Mouse (Mus musculus): ENCODE data around the gene Nudt8. TPM values are rescaled to one million over a fixed set of nuclear protein-coding genes. Genes with fewer than 3 reads are reported as not detected.
A peak's percentile ranks its signal among the peaks of the same experiment; 100 is the strongest.
"Not testable (repeated sequence)": the region's sequence is repeated elsewhere in the genome, so short reads cannot be mapped to it uniquely, and the experiment has no call there.

The Nudt8 gene
- polyA plus RNA-seq, 1 experiment from 2014 or later: 33.6 TPM

DNA sequence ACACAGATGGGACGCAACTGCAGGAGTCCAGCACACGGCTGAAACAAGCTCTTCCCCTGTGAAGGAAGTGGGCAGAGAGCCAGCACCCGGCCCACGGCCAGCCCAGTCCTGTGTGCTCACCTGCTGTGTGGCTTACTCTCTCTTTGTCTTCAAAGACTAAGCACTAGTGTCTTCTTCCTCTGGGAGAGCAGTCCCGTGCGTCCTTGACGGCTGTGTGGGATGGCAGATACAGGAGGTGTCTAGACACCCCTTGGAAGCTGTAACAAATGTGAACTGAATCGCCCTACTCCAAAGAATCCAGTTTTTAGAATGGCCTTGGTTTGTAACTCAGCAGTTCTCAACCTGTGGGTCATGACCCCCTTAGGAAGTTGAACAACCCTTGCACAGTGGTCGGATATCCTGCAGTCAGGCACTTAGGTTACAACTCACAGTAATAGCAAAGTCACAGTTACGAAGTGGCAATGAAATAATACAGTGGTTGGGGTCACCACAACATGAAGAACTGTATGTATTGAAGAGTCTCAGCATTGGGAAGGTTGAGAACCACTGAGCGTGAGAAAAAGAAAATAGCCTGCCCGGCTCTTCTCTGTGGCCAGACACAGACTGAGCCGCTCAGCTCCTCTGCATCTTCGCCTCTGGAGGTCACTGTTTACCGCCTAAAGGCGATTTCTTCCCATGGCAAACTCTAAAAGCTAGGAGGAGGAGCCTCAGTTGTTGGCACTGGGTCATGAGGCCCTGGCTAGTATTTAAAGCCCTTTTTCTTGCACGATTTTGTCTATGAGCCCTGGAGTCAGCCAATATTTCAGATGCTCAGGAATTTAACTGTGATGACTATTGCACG is 18.6 kb downstream of the Nudt8 start:
- 29% methylated on average over 18 of the region's 18 CpGs for WGBS
- ATAC-seq (ENCODE audit: insufficient read depth, low FRiP score, low read depth): peak; percentile 79

GRCm38 (mm10) chr19:4023185-4023584 is 22.8 kb downstream of the Nudt8 start:
- H3K36me3 ChIP-seq: no peaks in the 10 kb centered on the region
- no peaks in the 10 kb centered on the region for H3K27me3 ChIP-seq (replicated peaks)
- H3K9ac ChIP-seq: no peak overlapping the region
- H3K4me2 ChIP-seq: no peak overlapping the region
- peaks cover 9% of the 10 kb centered on the region; the same call in 1 of the 2 replicates for H3K4me1 ChIP-seq
- WGBS: 62% methylated on average over 7 of the region's 7 CpGs
- ATAC-seq (ENCODE audit: insufficient read depth, low FRiP score, low read depth): no peak
- H3K9me3 ChIP-seq: no peaks in the 10 kb centered on the region
- H3K4me3 ChIP-seq (replicated peaks): no peak overlapping the region
- H3K27ac ChIP-seq: no peak overlapping the region

More for the DNA sequence above, 18.6 kb downstream of the Nudt8 start:
- Histone ChIP-seq H3K27ac (0 out of 2 replicates have a peak overlapping the region, but pooled peaks have one; percentile 16), H3K4me1 (peaks cover 9% of the 10 kb centered on the region; the same call in 1 of the 2 replicates), H3K4me2 (peak overlapping the region; percentile 8; the same call in 1 of the 2 replicates), H3K9me3 (no peaks in the 10 kb centered on the region), H3K9ac (no peak overlapping the region), H3K4me3 (replicated peaks) (no peak overlapping the region), H3K36me3 (no peaks in the 10 kb centered on the region), H3K27me3 (replicated peaks) (no peaks in the 10 kb centered on the region)

- no peak for ATAC-seq (ENCODE audit: insufficient read depth, low FRiP score, low read depth)
- Histone ChIP-seq H3K9ac (no peak overlapping the region), H3K4me3 (replicated peaks) (no peak overlapping the region), H3K27me3 (replicated peaks) (no peaks in the 10 kb centered on the region), H3K27ac (no peak overlapping the region), H3K36me3 (no peaks in the 10 kb centered on the region), H3K4me2 (no peak overlapping the region), H3K4me1 (peaks cover 2% of the 10 kb centered on the region; the same call in 1 of the 2 replicates), H3K9me3 (no peaks in the 10 kb centered on the region)
Measured at GRCm38 (mm10) chr19:4027576-4027975, 27.2 kb downstream of the Nudt8 start.

DNA sequence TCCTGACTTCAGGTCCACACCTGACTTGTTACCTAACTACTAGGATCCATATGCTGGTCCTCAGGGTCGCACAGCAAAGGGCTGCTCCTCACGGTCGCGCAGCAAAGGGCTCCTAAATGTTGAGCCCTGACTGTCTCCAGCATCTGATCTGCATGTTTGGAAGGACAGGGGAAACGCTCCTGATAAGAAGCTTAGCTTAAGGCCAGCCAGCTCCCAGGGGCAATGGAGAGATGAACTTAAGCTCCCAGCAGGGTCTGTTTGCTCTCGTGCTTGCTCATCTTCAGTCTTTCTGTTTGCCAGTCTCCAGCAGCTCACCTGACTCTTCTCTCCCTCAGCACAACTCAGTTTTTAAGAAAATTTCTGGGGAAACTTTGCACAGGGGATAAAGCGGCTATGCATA is 32.3 kb downstream of the Nudt8 start:
- H3K4me2 ChIP-seq: no peak overlapping the region
- no peak overlapping the region for H3K4me3 ChIP-seq (replicated peaks)
- no peaks in the 10 kb centered on the region for H3K36me3 ChIP-seq
- ATAC-seq (ENCODE audit: insufficient read depth, low FRiP score, low read depth): no peak
- H3K4me1 ChIP-seq: peaks cover 16% of the 10 kb centered on the region
- no peaks in the 10 kb centered on the region for H3K27me3 ChIP-seq (replicated peaks)
- WGBS: 51% methylated on average over 7 of the region's 7 CpGs
- H3K9ac ChIP-seq: no peak overlapping the region
- no peaks in the 10 kb centered on the region for H3K9me3 ChIP-seq
- peak overlapping the region; percentile 33; the same call in 1 of the 2 replicates for H3K27ac ChIP-seq

DNA sequence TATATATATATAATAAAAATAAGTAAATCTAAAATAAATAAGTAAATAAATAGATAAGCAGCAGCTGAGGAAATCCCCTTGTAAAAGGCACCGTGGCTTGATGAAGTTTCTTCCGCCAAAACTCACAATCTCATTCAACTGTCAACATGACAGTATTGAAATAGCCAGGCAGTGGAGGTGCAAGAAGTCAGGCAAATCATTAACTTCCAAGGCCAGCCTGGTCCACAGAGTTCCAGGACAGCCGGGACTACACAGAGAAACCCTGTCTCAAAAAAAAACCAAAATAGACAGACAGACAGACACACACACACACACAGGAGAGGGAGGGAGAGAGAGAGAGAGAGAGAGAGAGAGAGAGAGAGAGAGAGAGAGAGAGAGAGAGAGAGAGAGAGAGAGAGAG is 32.9 kb downstream of the Nudt8 start:
- Histone ChIP-seq H3K4me1 (peaks cover 16% of the 10 kb centered on the region), H3K36me3 (no peaks in the 10 kb centered on the region), H3K4me2 (no peak overlapping the region), H3K9ac (no peak overlapping the region), H3K4me3 (replicated peaks) (no peak overlapping the region), H3K9me3 (no peaks in the 10 kb centered on the region), H3K27ac (no peak overlapping the region; the same call in 1 of the 2 replicates), H3K27me3 (replicated peaks) (no peaks in the 10 kb centered on the region)
- WGBS: 61% methylated on average over 3 of the region's 3 CpGs
- ATAC-seq (ENCODE audit: insufficient read depth, low FRiP score, low read depth): peak; percentile 43; the same call in 1 of the 2 replicates

DNA sequence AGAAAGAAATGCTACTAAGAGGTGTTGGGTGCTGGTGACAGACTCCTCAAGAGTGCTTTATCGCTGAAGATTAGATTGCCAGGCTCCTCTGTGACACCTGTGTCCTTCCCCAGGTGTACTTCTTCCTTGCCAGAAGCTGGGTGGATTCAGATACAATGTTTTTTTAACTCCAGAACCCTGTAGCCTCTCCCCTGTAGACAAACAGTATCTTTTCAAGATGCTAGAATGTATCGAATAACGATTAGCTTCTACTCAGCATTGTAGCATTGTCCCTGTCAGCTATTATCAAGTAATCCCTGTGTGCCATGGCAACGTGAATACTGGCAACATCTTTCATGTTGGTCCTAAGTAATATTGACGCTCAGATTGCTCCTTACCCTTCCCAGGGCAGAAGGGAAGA is 33.4 kb downstream of the Nudt8 start:
- H3K27ac ChIP-seq: peak overlapping the region; percentile 40; the same call in 1 of the 2 replicates
- 58% methylated on average over 5 of the region's 5 CpGs for WGBS

GRCm38 (mm10) chr19:4036327-4037045 is 36.1 kb downstream of the Nudt8 start:
- 61% methylated on average over 12 of the region's 12 CpGs for WGBS
- Histone ChIP-seq H3K36me3 (no peaks in the 10 kb centered on the region), H3K27me3 (replicated peaks) (no peaks in the 10 kb centered on the region), H3K9me3 (no peaks in the 10 kb centered on the region), H3K27ac (0 out of 2 replicates have a peak overlapping the region, but pooled peaks have one; percentile 16), H3K4me1 (peaks cover 16% of the 10 kb centered on the region), H3K9ac (no peak overlapping the region), H3K4me3 (replicated peaks) (no peak overlapping the region; the same call in 1 of the 2 replicates), H3K4me2 (peak overlapping the region; percentile 50)
- peak; percentile 45; the same call in 1 of the 2 replicates for ATAC-seq (ENCODE audit: insufficient read depth, low FRiP score, low read depth)

More for the DNA sequence above, 33.4 kb downstream of the Nudt8 start:
- Histone ChIP-seq H3K4me1 (peaks cover 16% of the 10 kb centered on the region), H3K9me3 (no peaks in the 10 kb centered on the region), H3K4me3 (replicated peaks) (no peak overlapping the region), H3K4me2 (no peak overlapping the region), H3K9ac (no peak overlapping the region), H3K27me3 (replicated peaks) (no peaks in the 10 kb centered on the region), H3K36me3 (no peaks in the 10 kb centered on the region)
- ATAC-seq (ENCODE audit: insufficient read depth, low FRiP score, low read depth): no peak

- not testable (repeated sequence) for H3K27me3 ChIP-seq (replicated peaks); H3K36me3 ChIP-seq; H3K9me3 ChIP-seq
- Histone ChIP-seq H3K9ac (peak overlapping the region; percentile 67), H3K4me3 (replicated peaks) (peak overlapping the region; percentile 74), H3K4me1 (peaks cover 16% of the 10 kb centered on the region), H3K4me2 (peak overlapping the region; percentile 68), H3K27ac (peak overlapping the region; percentile 87)
- WGBS: 24% methylated on average over 8 of the region's 8 CpGs
- 0 out of 2 replicates have a peak, but pooled peaks have one; percentile 2 for ATAC-seq (ENCODE audit: insufficient read depth, low FRiP score, low read depth)
Measured at GRCm38 (mm10) chr19:4037154-4037787, 36.9 kb downstream of the Nudt8 start.

DNA sequence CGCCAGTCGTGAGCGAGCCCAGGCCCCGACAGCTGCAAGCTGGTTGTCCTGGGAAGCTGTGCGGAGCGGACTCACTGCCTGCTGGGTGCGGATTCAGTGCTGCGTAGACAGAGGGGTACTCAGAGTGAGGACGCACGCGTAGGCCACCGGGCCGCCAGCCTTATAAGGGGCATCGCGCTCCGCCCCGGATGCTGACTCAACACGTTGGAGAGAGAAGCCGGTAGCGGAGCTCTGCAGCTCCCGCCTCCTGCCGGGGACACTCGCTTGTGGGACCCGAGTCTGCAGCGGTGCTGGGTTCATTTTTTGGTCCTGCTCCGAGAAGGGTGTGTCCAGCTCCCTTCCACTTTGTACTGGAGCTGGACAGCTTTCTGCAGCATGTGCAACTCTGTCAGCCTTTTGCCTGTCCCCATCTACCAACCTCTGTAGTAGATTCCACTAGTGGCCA is 37.4 kb downstream of the Nudt8 start, which contains the start of gene Gstp1:
TSS of gene Gstp1 (minus strand) at position 198 of the 445 bp plus-strand sequence.
- H3K27me3 ChIP-seq (replicated peaks): no peaks in the 10 kb centered on the region
- no peaks in the 10 kb centered on the region for H3K36me3 ChIP-seq
- H3K4me3 ChIP-seq (replicated peaks): peak within 1 kb of the TSS; percentile 74
- peak within 1 kb of the TSS; percentile 87 for H3K27ac ChIP-seq
- peak within 1 kb of the TSS; percentile 67 for H3K9ac ChIP-seq
- H3K4me2 ChIP-seq: peak within 1 kb of the TSS; percentile 68
- WGBS: under 1% methylated on average over 26 of the region's 26 CpGs
- H3K9me3 ChIP-seq: no peaks in the 10 kb centered on the region
- ATAC-seq (ENCODE audit: insufficient read depth, low FRiP score, low read depth): peak; percentile 71
- H3K4me1 ChIP-seq: peaks cover 11% of the 10 kb centered on the region

- not testable (repeated sequence) for H3K36me3 ChIP-seq; H3K9me3 ChIP-seq; H3K4me2 ChIP-seq; H3K27ac ChIP-seq; H3K9ac ChIP-seq; ATAC-seq (ENCODE audit: insufficient read depth, low FRiP score, low read depth); H3K4me3 ChIP-seq (replicated peaks); H3K27me3 ChIP-seq (replicated peaks)
- peaks cover 13% of the 10 kb centered on the region for H3K4me1 ChIP-seq
- 86% methylated on average over 5 of the region's 5 CpGs for WGBS
Measured at GRCm38 (mm10) chr19:4040941-4041340, 40.6 kb downstream of the Nudt8 start.

DNA sequence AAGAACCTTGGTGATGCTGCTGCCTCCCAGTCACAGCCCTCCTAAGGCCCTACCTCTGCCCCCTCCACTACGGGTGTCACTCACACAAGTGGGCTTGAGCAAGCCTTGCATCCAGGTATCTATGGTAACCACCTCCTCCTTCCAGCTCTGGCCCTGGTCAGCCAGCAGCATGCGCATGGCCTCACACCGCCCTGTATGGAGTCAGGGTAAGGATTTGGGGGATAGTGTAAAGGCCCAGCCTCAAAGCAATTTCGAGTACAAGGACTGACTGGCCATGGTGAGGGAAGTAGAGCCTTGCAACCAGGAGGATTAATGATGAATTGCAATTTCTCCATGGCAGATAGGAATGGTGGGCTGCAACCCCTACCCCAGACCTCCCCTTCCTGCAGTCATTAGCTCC is 41.1 kb downstream of the Nudt8 start:
- H3K36me3 ChIP-seq; H3K27me3 ChIP-seq (replicated peaks); H3K4me3 ChIP-seq (replicated peaks); H3K4me2 ChIP-seq; H3K27ac ChIP-seq; H3K9me3 ChIP-seq; ATAC-seq (ENCODE audit: insufficient read depth, low FRiP score, low read depth); H3K9ac ChIP-seq: not testable (repeated sequence)
- WGBS: 91% methylated on average over 4 of the region's 4 CpGs
- H3K4me1 ChIP-seq: peaks cover 12% of the 10 kb centered on the region
